8 mouse cellular contexts compared by ENCODE assay signal in the genomic region with DNA sequence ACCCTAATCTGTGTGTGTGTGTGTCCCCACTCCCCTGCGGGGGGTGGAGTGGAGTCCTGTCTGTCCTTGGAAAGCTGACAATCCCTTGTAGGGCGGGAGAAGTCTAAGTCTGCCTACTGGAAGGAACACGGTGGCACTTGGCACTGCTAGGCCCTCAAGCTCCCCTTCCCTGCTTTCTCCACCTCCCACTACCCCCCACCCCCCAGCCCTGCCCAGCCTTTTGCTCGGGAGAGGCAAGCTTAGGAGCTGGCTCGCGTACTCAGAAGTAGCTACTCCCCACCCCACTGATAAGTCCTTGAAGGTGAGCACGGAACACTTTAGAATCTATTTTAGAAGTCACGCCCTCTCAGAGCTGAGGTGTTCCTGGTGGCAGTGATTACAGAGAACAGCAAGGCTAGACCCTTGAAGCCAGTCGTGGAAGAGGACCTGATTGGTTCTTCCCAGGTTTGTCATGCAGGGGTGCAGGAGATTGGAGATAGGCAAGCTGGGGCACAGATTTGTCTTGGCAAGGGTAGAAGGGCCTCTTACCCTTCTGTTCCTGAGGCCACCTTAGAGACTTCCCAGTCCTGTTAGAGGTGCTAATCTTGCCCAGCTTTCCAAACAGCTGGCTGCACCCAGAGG. TPM values are rescaled to one million over a fixed set of nuclear protein-coding genes. Genes with fewer than 3 reads are reported as not detected.
DNase-seq lines count a peak whose midpoint lies in the region.

No protein-coding gene starts in this region.

- peak overlapping the region; percentile 86 for H3K27ac ChIP-seq in hindbrain, embryonic 10.5 days

- WGBS in hindbrain, embryonic 10.5 days = 14% methylated on average over 9 of the region's 9 CpGs

- H3K27me3 ChIP-seq in hindbrain, embryonic 10.5 days (ENCODE audit: insufficient read depth, poor library complexity, severe bottlenecking) = peaks cover 51% of the 10 kb centered on the region

- H3K9me3 ChIP-seq in hindbrain, embryonic 10.5 days = no peaks in the 10 kb centered on the region

- DNase-seq in heart, adult 18-20 months = peak; percentile 23 to 33
- no peak for DNase-seq in heart, postnatal 4 days
- DNase-seq in ZHBTc4 (ENCODE audit: low read depth, low spot score) = peak; percentile 50
- no peak for DNase-seq in hindbrain, embryonic 10.5 days (ENCODE audit: low spot score)
- DNase-seq in lung, postnatal 10 days = peak; percentile 30
- DNase-seq in layer of hippocampus, adult 9-11 months = no peak
- no peak for DNase-seq in ovary, postnatal 14 days (ENCODE audit: low spot score)
- DNase-seq in gastrocnemius, postnatal 4 days (ENCODE audit: low spot score in 2 of 2) = no peak

- H3K4me3 ChIP-seq in hindbrain, embryonic 10.5 days = peak overlapping the region; percentile 71

- H3K36me3 ChIP-seq in hindbrain, embryonic 10.5 days = no peaks in the 10 kb centered on the region

- H3K4me1 ChIP-seq in hindbrain, embryonic 10.5 days (replicated peaks) = peaks cover 23% of the 10 kb centered on the region

RNA-seq across cellular contexts. Expression of a gene that starts 10.4 kb away (rescaled TPM):
- 100 to 1,000 TPM; 209 to 234 TPM for total RNA-seq in heart, adult 18-20 months (2021)
- 100 to 1,000 TPM; 220 to 229 TPM for total RNA-seq in heart, postnatal 4 days (2021)
- 24.7 and 26.4 TPM in 2 replicates for polyA plus RNA-seq in hindbrain, embryonic 10.5 days (2016; fragmentation: Nextera tagmentation; extraction: Ambion mirVana)
- total RNA-seq in gastrocnemius, postnatal 4 days (2021) = 100 to 1,000 TPM in 1 of 2 experiments, 10 to 100 TPM in 1; 95.9 to 101 TPM

RNA-seq across cellular contexts. Expression of a gene that starts 19.5 kb away (rescaled TPM):
- under 1 TPM; 0.20 to 0.26 TPM for total RNA-seq in heart, adult 18-20 months (2021)
- under 1 TPM; 0.60 to 0.72 TPM for total RNA-seq in heart, postnatal 4 days (2021)
- polyA plus RNA-seq in hindbrain, embryonic 10.5 days (2016; fragmentation: Nextera tagmentation; extraction: Ambion mirVana) = 0.61 and 1.2 TPM in 2 replicates
- under 1 TPM; 0.41 to 0.49 TPM for total RNA-seq in gastrocnemius, postnatal 4 days (2021)

RNA-seq across cellular contexts. Expression of a gene that starts 28.2 kb away (rescaled TPM):
- total RNA-seq in heart, adult 18-20 months (2021) = 10 to 100 TPM; 74.4 to 94.6 TPM
- total RNA-seq in heart, postnatal 4 days (2021) = 10 to 100 TPM; 47.8 to 53.8 TPM
- polyA plus RNA-seq in hindbrain, embryonic 10.5 days (2016; fragmentation: Nextera tagmentation; extraction: Ambion mirVana) = 1.5 and 1.6 TPM in 2 replicates
- 10 to 100 TPM; 16.9 to 18.0 TPM for total RNA-seq in gastrocnemius, postnatal 4 days (2021)

Comparison
In these comparisons a context has a peak if more than half of its experiments do, and no peak if none do; other contexts are left out.
1. DNase-seq: peak in heart, adult 18-20 months (2 of 2), ZHBTc4 (single experiment) and lung, postnatal 10 days (single experiment); none in heart, postnatal 4 days (single experiment), hindbrain, embryonic 10.5 days (single experiment), layer of hippocampus, adult 9-11 months (single experiment), ovary, postnatal 14 days (single experiment) and gastrocnemius, postnatal 4 days (0 of 2).